Mouse (Mus musculus) forebrain, embryonic 16.5 days (tissue): ENCODE data around the gene Smyd3. TPM values are rescaled to one million over a fixed set of nuclear protein-coding genes. Genes with fewer than 3 reads are reported as not detected.

Experiments used
- ATAC-seq: fragments of 200-750 bp; cut with Nextera tagmentation; 2 replicates; pipeline ENCODE4 v1.8.0; 2017; ENCODE audit warnings: mild to moderate bottlenecking, moderate library complexity
- H3K27ac ChIP-seq: fragments of 300-500 bp; sonication (generic); 2 replicates; pipeline ENCODE4 v1.5.1; 2014; ENCODE audit warnings: low read length, control low read depth
- H3K27me3 ChIP-seq: fragments of 300-500 bp; sonication (generic); replicated peaks from 2 replicates; pipeline ENCODE4 v1.6.1; 2014; ENCODE audit warnings: low read length; ENCODE audit not compliant: control insufficient read depth, insufficient read depth
- H3K36me3 ChIP-seq: fragments of 300-500 bp; sonication (generic); 2 replicates; pipeline ENCODE4 v1.6.1; 2014; ENCODE audit not compliant: control insufficient read depth, insufficient read depth
- H3K4me1 ChIP-seq: fragments of 300-500 bp; sonication (generic); replicated peaks from 2 replicates; pipeline ENCODE4 v1.6.1; 2014; ENCODE audit warnings: low read length; ENCODE audit not compliant: control insufficient read depth, insufficient read depth
- H3K4me2 ChIP-seq: fragments of 300-500 bp; sonication (generic); 2 replicates; pipeline ENCODE4 v1.6.1; 2014; ENCODE audit warnings: mild to moderate bottlenecking, low read length, control low read depth
- H3K4me3 ChIP-seq: fragments of 300-500 bp; sonication (generic); replicated peaks from 2 replicates; pipeline ENCODE4 v1.5.1; 2014; ENCODE audit warnings: mild to moderate bottlenecking, low read length, control low read depth
- H3K9ac ChIP-seq: fragments of 300-500 bp; sonication (generic); replicated peaks from 2 replicates; pipeline ENCODE4 v1.6.1; 2014; ENCODE audit warnings: low read depth, low read length, control low read depth
- H3K9me3 ChIP-seq: fragments of 300-500 bp; sonication (generic); 2 replicates; pipeline ENCODE4 v1.6.1; 2016; ENCODE audit warnings: low read length; ENCODE audit not compliant: control insufficient read depth
- WGBS: fragments of 180-500 bp; shearing (Covaris S2); extraction: QIAGEN DNeasy Blood & Tissue Kit; methylation state at CpG from one replicate; pipeline ENCODE4 v1.1.7; 2014; 5-methylcytosine and 5-hydroxymethylcytosine counted together
- polyA plus RNA-seq: library from polyadenylated mRNA; unstranded; fragments of >200 nt; fragmentation: Nextera tagmentation; extraction: Ambion mirVana; gene quantifications from 2 replicates; pipeline ENCODE4 v1.2.1, GENCODE M21; 2015

Gene Smyd3
- polyA plus RNA-seq, 1 experiment from 2014 or later = 29.4 TPM

GRCm38 (mm10) chr1:179243554-179243953 lies 274.3 kb downstream of the Smyd3 start:
- H3K27ac ChIP-seq = no peak overlapping the region
- H3K4me3 ChIP-seq = no peak overlapping the region
- ATAC-seq = no peak
- no peak overlapping the region for H3K4me2 ChIP-seq
- WGBS = 70% methylated on average over 8 of the region's 8 CpGs
- H3K27me3 ChIP-seq = no peaks in the 10 kb centered on the region
- H3K4me1 ChIP-seq = no peaks in the 10 kb centered on the region
- no peak overlapping the region for H3K9ac ChIP-seq
- no peaks in the 10 kb centered on the region for H3K9me3 ChIP-seq
- no peaks in the 10 kb centered on the region for H3K36me3 ChIP-seq

GRCm38 (mm10) chr1:179240663-179241279 lies 277.1 kb downstream of the Smyd3 start:
- WGBS = 77% methylated on average over 6 of the region's 6 CpGs
- H3K27ac ChIP-seq = no peak overlapping the region
- H3K27me3 ChIP-seq = no peaks in the 10 kb centered on the region
- no peaks in the 10 kb centered on the region for H3K4me1 ChIP-seq
- H3K4me3 ChIP-seq = no peak overlapping the region
- H3K4me2 ChIP-seq = no peak overlapping the region
- H3K9ac ChIP-seq = no peak overlapping the region
- H3K9me3 ChIP-seq = no peaks in the 10 kb centered on the region
- H3K36me3 ChIP-seq = no peaks in the 10 kb centered on the region
- ATAC-seq = no peak

- H3K36me3 ChIP-seq = no peaks in the 10 kb centered on the region
- H3K4me3 ChIP-seq = no peak overlapping the region
- no peaks in the 10 kb centered on the region for H3K4me1 ChIP-seq
- 65% methylated on average over 2 of the region's 2 CpGs for WGBS
- H3K9ac ChIP-seq = no peak overlapping the region
- H3K9me3 ChIP-seq = no peaks in the 10 kb centered on the region
- H3K4me2 ChIP-seq = no peak overlapping the region
- H3K27ac ChIP-seq = no peak overlapping the region
- no peak for ATAC-seq
- H3K27me3 ChIP-seq = no peaks in the 10 kb centered on the region
Measured at GRCm38 (mm10) chr1:179238639-179239038, 279.2 kb downstream of the Smyd3 start.

GRCm38 (mm10) chr1:179237989-179238388 lies 279.9 kb downstream of the Smyd3 start:
- WGBS = 35% methylated on average over 7 of the region's 7 CpGs
- no peaks in the 10 kb centered on the region for H3K4me1 ChIP-seq
- no peak overlapping the region for H3K9ac ChIP-seq
- H3K9me3 ChIP-seq = no peaks in the 10 kb centered on the region
- ATAC-seq = no peak
- H3K4me2 ChIP-seq = no peak overlapping the region
- no peak overlapping the region for H3K27ac ChIP-seq
- H3K36me3 ChIP-seq = no peaks in the 10 kb centered on the region
- no peak overlapping the region for H3K4me3 ChIP-seq
- H3K27me3 ChIP-seq = no peaks in the 10 kb centered on the region

GRCm38 (mm10) chr1:179236217-179236840 lies 281.5 kb downstream of the Smyd3 start:
- Histone ChIP-seq H3K9ac (no peak overlapping the region), H3K9me3 (no peaks in the 10 kb centered on the region), H3K27ac (no peak overlapping the region), H3K36me3 (no peaks in the 10 kb centered on the region), H3K27me3 (no peaks in the 10 kb centered on the region), H3K4me1 (peaks cover 4% of the 10 kb centered on the region), H3K4me3 (no peak overlapping the region), H3K4me2 (no peak overlapping the region)
- 90% methylated on average over 8 of the region's 8 CpGs for WGBS
- ATAC-seq = no peak

GRCm38 (mm10) chr1:179231777-179232661 lies 285.8 kb downstream of the Smyd3 start:
- Histone ChIP-seq H3K9ac (peak overlapping the region; percentile 24; the same call in 1 of the 2 replicates), H3K27me3 (no peaks in the 10 kb centered on the region), H3K4me1 (peaks cover 4% of the 10 kb centered on the region), H3K4me3 (no peak overlapping the region), H3K27ac (peak overlapping the region; percentile 70), H3K9me3 (no peaks in the 10 kb centered on the region), H3K4me2 (no peak overlapping the region; the same call in 1 of the 2 replicates), H3K36me3 (no peaks in the 10 kb centered on the region)
- ATAC-seq = peak; percentile 95
- WGBS = 26% methylated on average over 13 of the region's 13 CpGs

- Histone ChIP-seq H3K27me3 (no peaks in the 10 kb centered on the region), H3K36me3 (no peaks in the 10 kb centered on the region), H3K9me3 (no peaks in the 10 kb centered on the region), H3K4me3 (no peak overlapping the region), H3K4me1 (peaks cover 4% of the 10 kb centered on the region), H3K9ac (no peak overlapping the region), H3K27ac (no peak overlapping the region), H3K4me2 (no peak overlapping the region)
- WGBS = 78% methylated on average over 3 of the region's 3 CpGs
- ATAC-seq = no peak
Measured at GRCm38 (mm10) chr1:179229515-179229914, 288.3 kb downstream of the Smyd3 start.

- 40% methylated on average over 1 of the region's 1 CpGs for WGBS
Measured at GRCm38 (mm10) chr1:179220290-179220689, 297.6 kb downstream of the Smyd3 start.

GRCm38 (mm10) chr1:179218061-179218460 lies 299.8 kb downstream of the Smyd3 start:
- Histone ChIP-seq H3K9me3 (no peaks in the 10 kb centered on the region), H3K36me3 (no peaks in the 10 kb centered on the region), H3K9ac (no peak overlapping the region), H3K4me3 (no peak overlapping the region), H3K4me2 (no peak overlapping the region), H3K27me3 (no peaks in the 10 kb centered on the region), H3K27ac (no peak overlapping the region), H3K4me1 (peaks cover 3% of the 10 kb centered on the region; the same call in 1 of the 2 replicates)
- WGBS = 56% methylated on average over 5 of the region's 5 CpGs
- no peak for ATAC-seq

More at GRCm38 (mm10) chr1:179220290-179220689, 297.6 kb downstream of the Smyd3 start:
- H3K9me3 ChIP-seq = no peaks in the 10 kb centered on the region
- ATAC-seq = no peak
- no peak overlapping the region for H3K27ac ChIP-seq
- no peak overlapping the region for H3K4me3 ChIP-seq
- peaks cover 3% of the 10 kb centered on the region; the same call in 1 of the 2 replicates for H3K4me1 ChIP-seq
- no peaks in the 10 kb centered on the region for H3K36me3 ChIP-seq
- no peak overlapping the region for H3K4me2 ChIP-seq
- no peaks in the 10 kb centered on the region for H3K27me3 ChIP-seq
- no peak overlapping the region for H3K9ac ChIP-seq
